Mouse (Mus musculus): ENCODE data around the gene Pex14.

Gene Pex14

GRCm38 (mm10) chr4:148952328-148953222 lies 147.1 kb downstream of the Pex14 start:
- no peak for DNase-seq (ENCODE audit: low read depth, low spot score)

GRCm38 (mm10) chr4:148951821-148952291 lies 147.8 kb downstream of the Pex14 start:
- peak; percentile 51 for DNase-seq (ENCODE audit: low read depth, low spot score)

- no peak for DNase-seq (ENCODE audit: low read depth, low spot score)
Measured at GRCm38 (mm10) chr4:148950932-148951650, 148.6 kb downstream of the Pex14 start.

GRCm38 (mm10) chr4:148950487-148950886 lies 149.2 kb downstream of the Pex14 start:
- DNase-seq (ENCODE audit: low read depth, low spot score), result no peak

GRCm38 (mm10) chr4:148947833-148948388 lies 151.8 kb downstream of the Pex14 start:
- DNase-seq (ENCODE audit: low read depth, low spot score), result no peak

GRCm38 (mm10) chr4:148946071-148946470 lies 153.6 kb downstream of the Pex14 start:
- no peak for DNase-seq (ENCODE audit: low read depth, low spot score)

GRCm38 (mm10) chr4:148945476-148945881 lies 154.2 kb downstream of the Pex14 start:
- DNase-seq (ENCODE audit: low read depth, low spot score), result peak; percentile 80

- no peak for DNase-seq (ENCODE audit: low read depth, low spot score)
Measured at GRCm38 (mm10) chr4:148943099-148943498, 156.6 kb downstream of the Pex14 start.

GRCm38 (mm10) chr4:148941321-148941720 lies 158.4 kb downstream of the Pex14 start:
- no peak for DNase-seq (ENCODE audit: low read depth, low spot score)

- DNase-seq (ENCODE audit: low read depth, low spot score), result peak; percentile 62
Measured at GRCm38 (mm10) chr4:148940674-148941211, 158.9 kb downstream of the Pex14 start.

- DNase-seq (ENCODE audit: low read depth, low spot score), result no peak
Measured at GRCm38 (mm10) chr4:148938546-148938945, 161.1 kb downstream of the Pex14 start.

- DNase-seq (ENCODE audit: low read depth, low spot score), result no peak
Measured at GRCm38 (mm10) chr4:148936727-148937126, 162.9 kb downstream of the Pex14 start.

- DNase-seq (ENCODE audit: low read depth, low spot score), result no peak
Measured at GRCm38 (mm10) chr4:148936111-148936510, 163.6 kb downstream of the Pex14 start.

- no peak for DNase-seq (ENCODE audit: low read depth, low spot score)
Measured at GRCm38 (mm10) chr4:148935211-148935610, 164.5 kb downstream of the Pex14 start.

- DNase-seq (ENCODE audit: low read depth, low spot score), result no peak
Measured at GRCm38 (mm10) chr4:148933109-148933508, 166.6 kb downstream of the Pex14 start.

GRCm38 (mm10) chr4:148930721-148931229 lies 168.9 kb downstream of the Pex14 start:
- no peak for DNase-seq (ENCODE audit: low read depth, low spot score)

- no peak for DNase-seq (ENCODE audit: low read depth, low spot score)
Measured at GRCm38 (mm10) chr4:148928876-148929275, 170.8 kb downstream of the Pex14 start.

- no peak for DNase-seq (ENCODE audit: low read depth, low spot score)
Measured at GRCm38 (mm10) chr4:148928316-148928715, 171.4 kb downstream of the Pex14 start.

- DNase-seq (ENCODE audit: low read depth, low spot score), result no peak
Measured at GRCm38 (mm10) chr4:148926459-148926858, 173.2 kb downstream of the Pex14 start.

- DNase-seq (ENCODE audit: low read depth, low spot score), result no peak
Measured at GRCm38 (mm10) chr4:148925589-148926359, 173.9 kb downstream of the Pex14 start.

- no peak for DNase-seq (ENCODE audit: low read depth, low spot score)
Measured at GRCm38 (mm10) chr4:148923976-148924375, 175.7 kb downstream of the Pex14 start.
